Comparison of ENCODE assay signal across 20 mouse cellular contexts in the genomic region with DNA sequence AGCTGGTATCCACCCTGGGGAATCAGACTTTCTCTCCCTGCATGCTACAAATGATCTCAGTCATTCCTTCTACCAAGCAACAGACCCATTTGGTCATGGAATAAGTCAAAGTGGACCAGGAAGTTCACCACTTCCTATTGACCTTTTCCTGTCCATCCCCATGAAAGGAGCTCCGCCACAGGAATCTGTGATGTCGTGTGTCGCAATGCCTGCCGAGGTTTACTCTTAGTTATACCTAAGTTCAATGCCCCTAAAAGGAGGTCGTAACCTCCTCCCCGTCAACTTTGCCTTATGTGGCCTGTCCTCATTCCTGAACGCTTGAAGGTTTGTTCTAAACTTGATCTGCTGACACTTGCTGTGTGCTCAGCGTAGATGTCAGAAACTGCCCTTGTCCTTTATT. TPM values are rescaled to one million over a fixed set of nuclear protein-coding genes. Genes with fewer than 3 reads are reported as not detected.
A peak's percentile ranks its signal among the peaks of the same experiment; 100 is the strongest.
DNase-seq lines count a peak whose midpoint lies in the region; ATAC-seq and TF ChIP-seq lines count a peak whose summit lies in the region.
"Had no signal": no experiment of that assay in that cellular context is flagged by ENCODE, and none has a peak within 500 bp of the region (broad histone marks: within the 10 kb centered on the region; RNA-seq: fewer than 3 reads in every experiment).

No protein-coding gene starts in this region.

- no peak overlapping the region for H3K4me3 ChIP-seq in intestine, embryonic 15.5 days (replicated peaks)
- H3K4me3 ChIP-seq in intestine, embryonic 16.5 days (ENCODE audit: low read length) = no peak overlapping the region
- no peak overlapping the region for H3K4me3 ChIP-seq in stomach, embryonic 14.5 days (ENCODE audit: low read depth, low read length)
- H3K4me3 ChIP-seq in stomach, postnatal 0 days (ENCODE audit: low read depth, low read length) = no peak overlapping the region
- no peak overlapping the region for H3K4me3 ChIP-seq in liver, embryonic 13.5 days (replicated peaks)
- H3K4me3 ChIP-seq: embryonic facial prominence, embryonic 13.5 days; erythroblast, embryonic 14.5 days; forebrain, embryonic 13.5 days; limb, embryonic 15.5 days; midbrain, embryonic 12.5 days had no signal

- 66% methylated on average over 8 of the region's 8 CpGs for WGBS in intestine, embryonic 15.5 days
- WGBS in intestine, embryonic 16.5 days = 69% methylated on average over 8 of the region's 8 CpGs
- WGBS in stomach, embryonic 14.5 days = 64% methylated on average over 8 of the region's 8 CpGs
- 58% methylated on average over 8 of the region's 8 CpGs for WGBS in stomach, postnatal 0 days
- 29% methylated on average over 8 of the region's 8 CpGs for WGBS in liver, embryonic 13.5 days (ENCODE audit: insufficient replicate concordance)

- H3K4me2 ChIP-seq in intestine, embryonic 15.5 days (replicated peaks) = no peak overlapping the region
- H3K4me2 ChIP-seq in intestine, embryonic 16.5 days (ENCODE audit: low read depth, low read length) = no peak overlapping the region
- no peak overlapping the region for H3K4me2 ChIP-seq in stomach, embryonic 14.5 days (replicated peaks; ENCODE audit: low read depth, low read length)
- no peak overlapping the region for H3K4me2 ChIP-seq in stomach, postnatal 0 days (replicated peaks; ENCODE audit: low read depth)
- no peak overlapping the region for H3K4me2 ChIP-seq in liver, embryonic 13.5 days
- H3K4me2 ChIP-seq: embryonic facial prominence, embryonic 13.5 days; forebrain, embryonic 13.5 days; heart, embryonic 11.5 days; limb, embryonic 15.5 days; midbrain, embryonic 12.5 days had no signal

- no peak for TF ChIP-seq CTCF in stomach, postnatal 0 days (IDR thresholded peaks at IDR 0.05; ENCODE audit: low read depth)

- TF ChIP-seq EP300 in stomach, postnatal 0 days (optimal IDR thresholded peaks at IDR 0.05) = no peak

- H3K36me3 ChIP-seq in intestine, embryonic 15.5 days = no peaks in the 10 kb centered on the region
- no peaks in the 10 kb centered on the region for H3K36me3 ChIP-seq in intestine, embryonic 16.5 days (ENCODE audit: control insufficient read depth, insufficient read depth, low read length)
- H3K36me3 ChIP-seq in stomach, embryonic 14.5 days (ENCODE audit: control insufficient read depth, insufficient read depth, low read length) = peaks cover 1% of the 10 kb centered on the region; the same call in 1 of the 2 replicates
- no peaks in the 10 kb centered on the region for H3K36me3 ChIP-seq in stomach, postnatal 0 days (ENCODE audit: control insufficient read depth, insufficient read depth, low read length)
- no peaks in the 10 kb centered on the region for H3K36me3 ChIP-seq in liver, embryonic 13.5 days
- H3K36me3 ChIP-seq: embryonic facial prominence, embryonic 13.5 days; limb, embryonic 15.5 days had no signal

- no peak overlapping the region for H3K9ac ChIP-seq in intestine, embryonic 15.5 days
- H3K9ac ChIP-seq in intestine, embryonic 16.5 days (ENCODE audit: low read depth, low read length) = no peak overlapping the region
- H3K9ac ChIP-seq in stomach, embryonic 14.5 days (replicated peaks; ENCODE audit: low read depth, low read length) = no peak overlapping the region
- no peak overlapping the region for H3K9ac ChIP-seq in stomach, postnatal 0 days (ENCODE audit: low read length)
- H3K9ac ChIP-seq in liver, embryonic 13.5 days = no peak overlapping the region
- H3K9ac ChIP-seq: embryonic facial prominence, embryonic 13.5 days; forebrain, embryonic 13.5 days; limb, embryonic 15.5 days; midbrain, embryonic 12.5 days had no signal

- no peaks in the 10 kb centered on the region for H3K9me3 ChIP-seq in intestine, embryonic 15.5 days
- H3K9me3 ChIP-seq in intestine, embryonic 16.5 days (ENCODE audit: control insufficient read depth, low read length) = no peaks in the 10 kb centered on the region
- H3K9me3 ChIP-seq in stomach, embryonic 14.5 days (ENCODE audit: control insufficient read depth, low read depth, low read length) = no peaks in the 10 kb centered on the region
- no peaks in the 10 kb centered on the region for H3K9me3 ChIP-seq in stomach, postnatal 0 days (ENCODE audit: control insufficient read depth, low read length)
- no peaks in the 10 kb centered on the region for H3K9me3 ChIP-seq in liver, embryonic 13.5 days (replicated peaks)
- H3K9me3 ChIP-seq: embryonic facial prominence, embryonic 13.5 days; forebrain, embryonic 13.5 days; limb, embryonic 15.5 days; midbrain, embryonic 12.5 days had no signal

- H3K4me1 ChIP-seq in intestine, embryonic 15.5 days (replicated peaks) = 0 out of 2 replicates have a peak, but pooled peaks cover 2% of the 10 kb centered on the region
- H3K4me1 ChIP-seq in intestine, embryonic 16.5 days (ENCODE audit: control insufficient read depth, insufficient read depth, low read length) = peaks cover 11% of the 10 kb centered on the region
- H3K4me1 ChIP-seq in stomach, embryonic 14.5 days (ENCODE audit: control insufficient read depth, insufficient read depth, low read length) = 0 out of 2 replicates have a peak, but pooled peaks cover 4% of the 10 kb centered on the region
- no peaks in the 10 kb centered on the region for H3K4me1 ChIP-seq in stomach, postnatal 0 days (replicated peaks; ENCODE audit: control insufficient read depth, insufficient read depth)
- peaks cover 4% of the 10 kb centered on the region; the same call in 1 of the 2 replicates for H3K4me1 ChIP-seq in liver, embryonic 13.5 days (replicated peaks)
- H3K4me1 ChIP-seq: embryonic facial prominence, embryonic 13.5 days; forebrain, embryonic 13.5 days; limb, embryonic 15.5 days; midbrain, embryonic 12.5 days had no signal

- ATAC-seq in intestine, embryonic 15.5 days = 0 out of 2 replicates have a peak, but pooled peaks have one; percentile 16
- no peak for ATAC-seq in intestine, embryonic 16.5 days
- ATAC-seq in stomach, embryonic 14.5 days (ENCODE audit: insufficient number of reproducible peaks, insufficient read depth, low FRiP score, low read depth) = no peak
- no peak for ATAC-seq in stomach, postnatal 0 days (ENCODE audit: low FRiP score, low TSS enrichment)
- peak; percentile 66 for ATAC-seq in liver, embryonic 13.5 days (ENCODE audit: low read depth)
- ATAC-seq: forebrain, embryonic 13.5 days; hindbrain, embryonic 16.5 days had no signal

- H3K27me3 ChIP-seq in intestine, embryonic 15.5 days (replicated peaks) = no peaks in the 10 kb centered on the region
- H3K27me3 ChIP-seq in intestine, embryonic 16.5 days (replicated peaks; ENCODE audit: control insufficient read depth, insufficient read depth, low read length) = no peaks in the 10 kb centered on the region
- H3K27me3 ChIP-seq in stomach, embryonic 14.5 days (ENCODE audit: control insufficient read depth, insufficient read depth, low read length) = no peaks in the 10 kb centered on the region
- H3K27me3 ChIP-seq in stomach, postnatal 0 days (ENCODE audit: control insufficient read depth, insufficient read depth, low read length) = no peaks in the 10 kb centered on the region
- no peaks in the 10 kb centered on the region for H3K27me3 ChIP-seq in liver, embryonic 13.5 days
- H3K27me3 ChIP-seq: embryonic facial prominence, embryonic 13.5 days; forebrain, embryonic 13.5 days; limb, embryonic 15.5 days; midbrain, embryonic 12.5 days had no signal

- DNase-seq in stomach, postnatal 0 days (ENCODE audit: low spot score) = no peak
- DNase-seq in liver, embryonic 13.5 days = no peak
- DNase-seq in yolk sac, embryonic 10.5 days (ENCODE audit: low spot score) = peak; percentile 69
- DNase-seq in adipocyte (ENCODE audit: low spot score) = no peak
- no peak for DNase-seq in cerebellum, postnatal 36 days
- DNase-seq: cerebellum, adult 11-12 months; cerebellum, postnatal 14 days; embryo, embryonic 11 days; kidney, adult 18-20 months; left cerebral cortex, postnatal 4 days had no signal

- 0 out of 2 replicates have a peak overlapping the region, but pooled peaks have one; percentile 54 for H3K27ac ChIP-seq in intestine, embryonic 15.5 days
- H3K27ac ChIP-seq in intestine, embryonic 16.5 days (ENCODE audit: low read length) = no peak overlapping the region; the same call in 1 of the 2 replicates
- peak overlapping the region; percentile 18; the same call in 1 of the 2 replicates for H3K27ac ChIP-seq in stomach, embryonic 14.5 days (ENCODE audit: low read length)
- H3K27ac ChIP-seq in stomach, postnatal 0 days (replicated peaks) = no peak overlapping the region
- H3K27ac ChIP-seq in liver, embryonic 13.5 days = no peak overlapping the region
- H3K27ac ChIP-seq: embryonic facial prominence, embryonic 13.5 days; forebrain, embryonic 13.5 days; limb, embryonic 15.5 days; midbrain, embryonic 12.5 days had no signal

RNA-seq across cellular contexts. Expression of a gene that starts 51.6 kb away (rescaled TPM):
- 38.2 and 39.6 TPM in 2 replicates for polyA plus RNA-seq in intestine, embryonic 15.5 days (2015; fragmentation: Nextera tagmentation; extraction: Ambion mirVana)
- polyA plus RNA-seq in intestine, embryonic 16.5 days (2015; fragmentation: Nextera tagmentation; extraction: Ambion mirVana) = 37.6 and 39.9 TPM in 2 replicates
- polyA plus RNA-seq in stomach, embryonic 14.5 days (2014; fragmentation: Nextera tagmentation; extraction: Ambion mirVana) = 64.5 and 66.2 TPM in 2 replicates
- 52.3 and 52.7 TPM in 2 replicates for polyA plus RNA-seq in stomach, postnatal 0 days (2015; fragmentation: Nextera tagmentation; extraction: Ambion mirVana)
- polyA plus RNA-seq in liver, embryonic 13.5 days (2015; fragmentation: Nextera tagmentation; extraction: Ambion mirVana) = 10.3 and 12.0 TPM in 2 replicates
- polyA plus RNA-seq: erythroblast, embryonic 14.5 days had no signal

Comparison
In these comparisons a context has a peak if more than half of its experiments do, and no peak if none do; other contexts are left out.
1. ATAC-seq: peak in intestine, embryonic 15.5 days (single experiment) and liver, embryonic 13.5 days (single experiment); none in intestine, embryonic 16.5 days (single experiment), stomach, embryonic 14.5 days (single experiment) and stomach, postnatal 0 days (single experiment).
2. H3K27ac ChIP-seq: peak in intestine, embryonic 15.5 days (single experiment) and stomach, embryonic 14.5 days (single experiment); none in intestine, embryonic 16.5 days (single experiment), stomach, postnatal 0 days (single experiment) and liver, embryonic 13.5 days (single experiment).